Mouse (Mus musculus) liver (tissue): ENCODE results near the gene Gm12184.
"Not testable (repeated sequence)": the region's sequence is repeated elsewhere in the genome, so short reads cannot be mapped to it uniquely, and the experiment has no call there.

Source experiments
- DNase-seq: peaks from one replicate; pipeline ENCODE4 v3.0.0-alpha.2; 2020; ENCODE audit warnings: mixed read lengths

The Gm12184 gene

GRCm38 (mm10) chr11:48798984-48799920 lies 27.2 kb downstream of the Gm12184 start:
- DNase-seq: no peak

- DNase-seq: no peak
These were observed 28.1 kb downstream of the Gm12184 start for GRCm38 (mm10) chr11:48798308-48798707.

GRCm38 (mm10) chr11:48797287-48797686 lies 29.2 kb downstream of the Gm12184 start:
- no peak for DNase-seq

- DNase-seq: no peak
These were observed 30.2 kb downstream of the Gm12184 start for GRCm38 (mm10) chr11:48796290-48796689.

- DNase-seq: no peak
These were observed 31.2 kb downstream of the Gm12184 start for GRCm38 (mm10) chr11:48795221-48795620.

- no peak for DNase-seq
These were observed 33.3 kb downstream of the Gm12184 start for GRCm38 (mm10) chr11:48793184-48793583.

- DNase-seq: not testable (repeated sequence)
These were observed 34.6 kb downstream of the Gm12184 start for GRCm38 (mm10) chr11:48791894-48792293.

GRCm38 (mm10) chr11:48790946-48791345 lies 35.5 kb downstream of the Gm12184 start:
- DNase-seq: no peak

GRCm38 (mm10) chr11:48789973-48790823 lies 36.3 kb downstream of the Gm12184 start:
- DNase-seq: peak; percentile 86

- no peak for DNase-seq
These were observed 37.2 kb downstream of the Gm12184 start for GRCm38 (mm10) chr11:48789215-48789614.

- peak; percentile 76 for DNase-seq
These were observed 38.0 kb downstream of the Gm12184 start for GRCm38 (mm10) chr11:48788311-48789089.

GRCm38 (mm10) chr11:48787455-48788211 lies 38.8 kb downstream of the Gm12184 start:
- peak; percentile 65 for DNase-seq

GRCm38 (mm10) chr11:48782243-48782642 lies 44.2 kb downstream of the Gm12184 start:
- DNase-seq: no peak

- DNase-seq: peak; percentile 34
These were observed 47.0 kb downstream of the Gm12184 start for GRCm38 (mm10) chr11:48779450-48779849.

GRCm38 (mm10) chr11:48777303-48777702 lies 49.2 kb downstream of the Gm12184 start:
- no peak for DNase-seq

GRCm38 (mm10) chr11:48776664-48777063 lies 49.8 kb downstream of the Gm12184 start:
- DNase-seq: peak; percentile 24

GRCm38 (mm10) chr11:48775483-48775882 lies 51.0 kb downstream of the Gm12184 start:
- DNase-seq: peak; percentile 40
